Mouse (Mus musculus) spleen, postnatal 10 days (tissue): ENCODE results near the gene Mfng.

Experiments used
- DNase-seq, 2 experiments: peaks; one replicate each; pipeline ENCODE4 v3.0.0; 2021 to 2022; ENCODE audit warnings: low spot score in 2 of 2

Mfng gene

DNA sequence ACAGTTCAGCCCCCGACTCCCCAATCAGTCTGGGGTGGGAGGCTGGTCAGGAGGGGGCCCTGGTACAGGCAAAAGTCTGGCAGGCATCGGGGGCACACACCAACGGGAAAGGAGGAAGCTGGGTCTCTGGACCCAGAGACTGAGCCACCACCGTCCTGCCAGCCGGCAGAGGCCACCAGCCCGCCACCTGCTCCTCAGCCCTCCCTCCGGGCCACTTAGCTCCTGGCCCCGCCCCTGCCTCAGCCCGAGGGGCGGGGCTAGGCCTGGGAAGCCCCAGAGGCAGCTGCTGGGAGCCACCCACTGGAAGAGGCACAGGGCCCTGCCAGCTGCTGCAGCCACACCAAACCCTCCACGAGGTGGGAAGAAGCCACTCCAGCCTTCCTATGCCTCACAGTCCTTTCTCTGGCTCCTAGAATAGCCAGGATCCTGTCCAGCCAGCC lies at the start of gene Mfng:
TSS of gene Mfng (minus strand) at position 186 of the 440 bp plus-strand sequence.
- peak; percentile 55 to 82 for DNase-seq

DNA sequence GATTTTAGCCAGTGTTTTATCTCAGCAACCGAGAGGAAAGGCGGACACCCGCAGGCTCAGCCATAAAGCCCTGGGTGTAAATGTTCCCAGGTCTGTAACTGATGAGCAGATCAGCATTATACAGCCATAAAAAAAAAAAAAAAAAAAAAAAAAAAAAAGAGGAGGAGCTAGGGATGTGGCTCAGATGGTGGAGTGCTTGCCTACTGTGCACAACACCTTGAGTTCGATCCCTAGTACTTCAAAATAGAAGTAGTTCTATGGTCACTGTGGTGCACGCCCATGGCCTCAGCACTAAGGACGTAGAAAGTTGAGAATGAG lies 42.8 kb upstream of the Mfng start:
- no peak for DNase-seq

DNA sequence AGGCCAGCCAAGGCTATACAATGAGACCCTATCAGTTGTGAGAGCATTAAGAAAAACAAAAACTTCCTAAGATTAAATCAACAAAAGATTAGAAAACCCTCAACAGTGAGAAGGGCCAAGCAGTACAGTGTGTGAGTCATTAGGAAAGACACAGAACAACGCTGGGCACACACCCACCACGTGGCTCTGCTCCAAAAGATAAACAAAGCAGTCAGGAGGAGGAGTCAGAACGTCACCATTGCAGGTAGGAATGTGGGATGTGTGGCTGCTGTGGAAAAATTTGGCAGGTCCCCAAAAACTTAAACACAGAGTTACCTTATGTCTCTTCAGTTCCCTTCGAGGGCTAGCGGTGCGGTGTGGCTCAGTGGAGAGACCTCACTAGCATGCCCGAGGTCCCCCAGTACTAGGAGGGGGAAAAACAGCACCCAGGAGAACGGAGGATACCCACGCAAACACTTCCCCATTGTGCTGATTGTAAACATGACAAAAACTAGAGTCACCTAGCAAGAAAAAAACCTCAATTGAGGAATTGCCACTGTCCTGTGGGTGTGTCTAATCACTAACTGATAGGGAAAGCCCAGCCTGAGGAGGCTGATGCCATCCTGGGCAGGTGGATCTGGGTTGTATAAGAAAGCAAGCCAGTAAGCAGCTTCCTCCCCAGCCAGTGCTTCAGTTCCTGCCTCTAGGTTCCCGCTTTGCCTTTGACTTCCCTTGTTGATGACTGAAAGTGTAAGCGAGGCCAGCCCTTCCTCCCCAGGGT lies 42.2 kb upstream of the Mfng start:
- DNase-seq, result no peak

DNA sequence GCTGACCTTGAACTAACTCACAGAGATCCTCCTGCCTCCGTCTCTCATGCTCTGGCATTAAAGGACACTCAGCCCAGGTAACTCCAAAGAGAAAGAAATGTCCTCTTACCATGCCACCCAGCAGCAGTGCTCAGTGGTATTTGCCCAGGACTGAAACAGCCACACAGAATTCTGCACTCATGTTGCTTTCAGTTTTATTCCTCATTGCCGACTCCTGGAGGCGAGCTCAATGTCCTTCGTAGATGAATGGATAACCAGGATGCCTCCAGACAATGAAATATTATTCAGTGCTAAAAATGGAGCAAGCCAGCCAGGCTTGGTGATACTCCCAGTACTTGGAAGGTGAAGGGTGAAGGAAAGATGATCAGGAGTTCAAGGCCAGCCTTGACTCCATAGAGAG lies 40.3 kb upstream of the Mfng start:
- no peak for DNase-seq

DNA sequence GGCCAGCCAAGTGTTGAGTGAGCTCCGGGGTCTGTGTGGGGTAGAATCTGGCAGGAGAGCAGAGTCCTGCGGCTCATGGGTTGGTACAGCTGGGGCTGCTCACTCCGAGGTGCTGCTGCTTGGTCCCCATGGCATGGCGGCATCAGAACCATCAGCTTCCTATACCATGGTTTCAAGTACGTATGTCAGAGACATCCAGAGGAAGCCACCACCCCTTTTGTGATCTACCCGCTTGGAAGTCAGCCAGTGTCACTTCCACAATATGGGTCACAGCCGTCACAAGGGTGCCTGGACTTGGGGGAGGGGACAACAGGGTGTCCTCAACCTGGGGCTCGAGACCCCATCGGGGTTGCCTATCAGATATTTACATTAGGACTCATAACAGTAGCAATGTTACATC lies 36.9 kb upstream of the Mfng start:
- DNase-seq, result no peak

DNA sequence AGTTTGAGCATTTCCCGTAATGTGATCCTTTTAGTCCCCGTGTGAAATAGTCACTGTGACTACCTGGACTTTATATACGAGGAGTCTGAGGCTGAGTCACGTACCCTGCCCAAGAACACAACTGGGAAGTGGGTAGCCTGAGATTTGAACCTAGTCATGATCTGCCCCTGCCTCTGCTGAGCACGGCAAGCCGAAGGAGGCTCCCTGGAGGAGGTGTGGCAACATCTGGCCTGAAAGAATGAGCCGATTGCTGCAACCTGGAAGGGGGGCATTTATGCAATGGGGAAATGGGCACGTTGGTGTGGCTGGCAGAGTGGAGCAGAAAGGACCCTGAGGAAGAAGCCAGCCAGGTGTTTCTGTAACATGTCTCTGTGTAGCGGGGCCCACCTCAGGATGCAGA lies 36.5 kb upstream of the Mfng start:
- DNase-seq, result no peak

DNA sequence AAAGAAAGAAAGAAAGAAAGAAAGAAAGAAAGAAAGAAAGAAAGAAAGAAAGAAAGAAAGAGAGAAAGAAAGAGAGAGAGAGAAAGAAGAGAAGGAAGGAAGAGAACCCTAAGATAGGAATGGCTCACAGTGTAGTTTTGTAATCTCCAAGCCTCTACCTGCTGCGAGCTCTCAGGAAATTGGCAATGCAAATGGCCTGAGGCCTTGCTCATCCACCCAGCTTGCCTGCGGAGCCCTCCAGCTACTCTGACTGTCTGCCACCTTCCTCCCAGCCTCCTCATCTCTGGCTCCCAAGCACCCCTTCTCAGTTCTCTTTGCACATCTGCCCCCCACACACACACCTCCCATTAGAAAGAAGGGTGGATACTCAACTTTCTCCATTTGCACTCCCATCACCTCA lies 35.7 kb upstream of the Mfng start:
- DNase-seq, result no peak

DNA sequence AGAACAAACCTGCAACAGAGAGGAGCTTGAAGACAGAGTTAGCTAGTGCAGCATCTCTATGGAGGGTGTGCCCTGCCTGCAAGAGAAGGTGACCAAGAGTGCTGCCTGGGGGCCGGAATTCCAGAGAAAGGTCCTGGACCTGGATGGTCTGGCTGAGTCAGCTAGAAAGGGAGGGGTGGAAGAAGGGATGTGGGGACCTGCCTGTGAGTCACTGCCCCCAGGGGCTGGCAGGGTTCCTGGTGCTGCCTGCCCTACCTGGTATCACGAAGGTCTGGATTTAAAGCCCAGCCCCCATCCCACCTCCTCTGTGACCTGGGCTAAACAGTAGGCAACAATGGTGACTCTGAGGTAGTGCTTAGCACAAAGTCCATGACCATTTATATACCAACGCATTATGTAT lies 33.9 kb upstream of the Mfng start:
- no peak for DNase-seq

DNA sequence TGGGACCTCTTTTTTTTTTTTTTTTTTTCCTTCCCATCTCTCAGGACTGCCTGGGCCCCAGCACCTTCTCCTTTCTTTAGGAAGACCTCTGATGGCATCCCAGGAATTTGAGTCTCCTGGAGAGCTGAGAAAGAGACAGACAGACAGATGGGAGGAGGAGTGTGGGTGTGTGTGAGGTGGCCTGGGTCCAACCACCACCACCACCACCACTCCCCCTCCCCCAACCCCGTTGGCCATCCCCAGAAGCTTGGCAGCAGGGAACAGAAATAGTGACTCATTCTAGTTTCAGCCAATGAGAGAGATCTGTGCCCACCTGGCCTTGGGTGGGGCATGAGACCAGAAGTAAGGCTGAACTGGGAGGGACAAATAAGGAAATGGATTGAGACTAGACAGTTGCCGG lies 33.3 kb upstream of the Mfng start:
- DNase-seq, result no peak

DNA sequence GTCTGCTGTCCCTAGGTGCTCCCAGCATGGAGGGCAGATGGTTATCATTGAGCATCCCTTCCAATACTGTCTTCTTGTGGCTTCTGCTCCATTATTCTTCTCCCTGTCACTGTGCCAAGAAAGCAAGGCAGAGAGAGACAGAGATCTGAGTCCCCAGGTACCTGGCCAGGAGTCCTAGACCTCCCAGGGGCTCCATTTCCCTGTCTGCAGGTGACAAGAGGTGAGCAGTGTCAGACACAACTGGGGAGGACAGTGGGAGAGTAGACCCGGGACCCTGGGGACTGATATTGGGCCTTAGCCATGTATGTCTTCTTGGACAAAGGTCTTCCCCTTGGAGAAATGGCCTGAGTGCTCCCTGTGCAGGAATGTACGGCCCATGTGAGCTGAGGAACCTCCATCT lies 32.1 kb upstream of the Mfng start:
- no peak for DNase-seq

DNA sequence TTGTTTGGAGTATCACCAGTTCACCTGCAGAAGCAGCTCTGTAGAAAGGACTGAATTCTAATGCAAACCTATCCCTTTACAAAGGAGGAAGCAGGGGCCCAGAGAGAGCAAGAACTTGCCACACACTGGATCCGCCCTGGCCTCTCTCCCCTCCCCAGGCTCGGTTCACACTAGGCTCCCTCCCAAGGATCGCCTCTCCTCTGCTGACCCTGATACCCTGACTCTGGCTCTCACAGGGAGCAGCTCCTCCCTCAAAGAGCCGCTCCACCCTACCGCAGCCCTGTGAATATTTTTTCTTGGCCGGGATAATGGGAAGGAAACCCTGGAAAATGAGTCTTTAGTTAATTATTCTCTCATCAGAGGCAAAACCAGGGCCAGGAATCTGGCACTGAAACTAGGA lies 31.1 kb upstream of the Mfng start:
- DNase-seq, result no peak

DNA sequence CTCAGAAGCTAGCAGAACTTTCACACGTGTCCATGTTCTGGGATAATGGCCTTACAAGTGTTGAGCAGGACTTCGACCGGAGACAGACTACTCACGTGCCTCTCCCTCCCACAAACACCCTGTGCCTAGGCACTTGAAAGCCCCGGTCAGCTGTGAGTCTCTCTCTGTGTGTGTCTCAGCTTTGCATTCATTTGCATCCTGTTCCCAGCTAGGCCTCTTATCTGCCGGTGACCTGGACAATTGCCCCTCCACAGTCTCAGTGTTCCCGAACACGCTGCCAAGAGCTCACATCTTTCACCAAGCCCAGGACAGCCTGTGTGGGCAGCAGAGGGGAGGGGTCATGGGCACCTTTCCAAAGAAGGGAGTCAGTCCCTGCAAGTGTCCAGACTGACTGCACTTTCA lies 30.2 kb upstream of the Mfng start:
- DNase-seq, result no peak

DNA sequence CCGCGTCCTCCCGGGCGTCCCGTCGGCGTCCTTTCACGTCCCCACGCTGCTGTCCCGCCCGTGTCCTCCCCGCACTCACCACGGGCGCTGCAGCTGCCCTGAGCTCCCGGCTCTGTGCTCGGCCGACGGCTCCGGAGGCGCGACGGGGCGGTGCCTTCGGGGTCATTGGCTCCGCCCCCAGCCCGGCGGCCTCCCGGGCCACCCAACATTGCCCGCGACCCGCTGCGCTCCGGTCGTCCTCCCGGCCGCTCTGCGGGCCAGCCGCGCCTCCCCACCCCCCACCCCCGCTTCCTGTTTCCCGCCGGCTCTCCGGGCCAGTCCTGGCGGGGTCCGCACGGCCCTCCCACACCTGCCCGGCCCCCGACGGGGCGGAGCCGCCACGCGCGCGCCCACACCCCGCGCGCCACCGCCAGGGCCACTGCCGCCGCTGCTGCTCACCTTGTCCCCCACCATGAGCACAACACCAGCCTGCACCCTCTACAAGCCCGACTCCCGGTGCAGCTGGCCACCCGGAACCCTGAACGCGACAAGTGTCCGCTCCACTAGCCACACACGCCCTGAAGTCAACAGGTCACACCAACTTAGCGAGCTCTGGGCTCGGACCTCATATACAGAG lies 29.6 kb upstream of the Mfng start, which contains the start of gene Card10:
TSS of gene Card10 (minus strand) at position 267 of the 616 bp plus-strand sequence.
- DNase-seq, result peak in 1 of 2 experiments; percentile 55

DNA sequence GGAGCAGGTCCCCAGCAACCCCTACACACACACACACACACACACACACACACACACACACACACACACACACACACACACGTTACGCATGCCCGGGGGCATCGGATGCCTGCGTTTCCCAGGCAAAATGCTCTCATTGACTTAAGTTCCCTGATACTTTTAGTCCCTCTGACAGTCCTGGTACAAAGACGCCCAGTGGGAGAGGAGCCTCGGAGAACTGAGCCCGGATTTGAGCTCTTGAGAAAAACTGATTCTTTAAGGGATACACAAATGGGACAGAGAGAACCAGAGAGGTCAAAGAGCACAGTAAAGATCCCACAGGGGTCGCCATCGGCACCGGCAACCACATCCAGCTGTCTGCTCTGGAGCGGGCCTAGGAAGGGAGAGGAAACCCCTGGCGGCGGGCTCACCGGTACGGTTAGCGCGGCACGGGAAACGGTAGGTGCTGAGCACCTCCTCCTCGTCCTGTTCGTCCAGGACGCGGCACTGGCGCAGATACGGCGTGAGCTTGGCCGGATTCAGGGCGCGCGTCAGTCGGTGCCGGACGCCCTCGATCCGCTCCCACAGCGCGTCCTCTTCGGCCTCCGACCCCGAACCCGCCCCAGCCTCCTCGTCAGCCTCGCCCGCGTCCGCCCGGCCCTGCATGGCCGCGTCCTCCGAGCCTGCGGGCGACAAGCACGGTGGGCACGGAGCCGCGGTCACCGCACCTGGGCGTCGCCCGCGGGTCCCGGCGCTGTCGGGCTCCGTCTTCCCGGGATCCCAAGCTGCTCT lies 28.9 kb upstream of the Mfng start:
- peak in 1 of 2 experiments; percentile 24 for DNase-seq

DNA sequence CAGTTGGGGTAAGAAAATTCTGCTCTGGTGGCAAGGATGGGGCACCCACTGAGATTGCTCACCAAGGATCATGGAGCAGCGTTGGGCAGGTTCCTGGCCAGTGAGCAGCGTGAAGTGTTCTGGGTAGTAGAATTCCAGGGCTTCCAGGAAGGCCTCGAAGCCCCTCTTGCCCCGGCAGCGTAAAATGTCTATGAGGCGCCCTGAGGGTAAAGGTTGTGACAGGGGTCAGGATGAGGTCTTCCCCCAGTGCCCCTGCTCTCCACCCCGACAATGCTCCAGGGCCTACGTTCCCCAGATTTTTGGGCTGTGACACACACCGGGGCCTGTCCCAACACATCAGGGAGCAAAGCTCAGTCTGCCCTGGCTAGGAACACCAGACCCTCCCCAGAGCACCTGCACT lies 28.3 kb upstream of the Mfng start:
- no peak for DNase-seq

DNA sequence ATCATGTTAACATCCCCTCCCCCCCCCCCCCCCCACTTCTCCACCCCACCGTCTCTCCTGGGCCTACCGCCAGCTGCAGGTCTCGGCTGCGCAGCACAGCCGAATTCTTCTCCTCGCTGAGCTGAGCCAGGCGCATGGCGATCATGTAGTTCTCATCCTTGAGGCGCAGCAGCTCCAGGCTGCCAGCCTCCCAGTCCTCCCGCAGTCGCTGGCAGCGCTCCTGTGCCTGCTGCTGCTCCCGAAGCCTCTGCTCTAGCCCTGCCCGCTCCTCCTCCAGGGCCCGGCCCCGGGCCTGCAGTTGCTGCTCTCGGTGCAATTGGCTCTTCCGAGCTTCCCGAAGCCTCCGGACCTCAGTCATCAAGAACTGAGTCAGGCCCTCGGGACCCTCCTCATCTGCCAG lies 25.8 kb upstream of the Mfng start:
- DNase-seq, result no peak

DNA sequence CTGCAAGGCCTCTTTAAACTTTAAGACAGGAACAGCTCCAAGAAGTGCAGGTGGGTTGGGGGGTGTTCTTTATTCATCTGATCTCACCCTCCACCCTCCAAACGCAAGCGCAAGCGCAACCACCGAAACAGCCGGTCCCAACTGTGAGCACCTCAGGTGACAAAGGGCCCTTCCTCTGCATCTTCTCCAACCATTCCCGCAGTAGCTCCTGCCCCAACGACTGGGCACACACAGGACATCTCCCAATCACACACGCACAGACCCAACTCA lies 23.7 kb upstream of the Mfng start:
- DNase-seq, result no peak

DNA sequence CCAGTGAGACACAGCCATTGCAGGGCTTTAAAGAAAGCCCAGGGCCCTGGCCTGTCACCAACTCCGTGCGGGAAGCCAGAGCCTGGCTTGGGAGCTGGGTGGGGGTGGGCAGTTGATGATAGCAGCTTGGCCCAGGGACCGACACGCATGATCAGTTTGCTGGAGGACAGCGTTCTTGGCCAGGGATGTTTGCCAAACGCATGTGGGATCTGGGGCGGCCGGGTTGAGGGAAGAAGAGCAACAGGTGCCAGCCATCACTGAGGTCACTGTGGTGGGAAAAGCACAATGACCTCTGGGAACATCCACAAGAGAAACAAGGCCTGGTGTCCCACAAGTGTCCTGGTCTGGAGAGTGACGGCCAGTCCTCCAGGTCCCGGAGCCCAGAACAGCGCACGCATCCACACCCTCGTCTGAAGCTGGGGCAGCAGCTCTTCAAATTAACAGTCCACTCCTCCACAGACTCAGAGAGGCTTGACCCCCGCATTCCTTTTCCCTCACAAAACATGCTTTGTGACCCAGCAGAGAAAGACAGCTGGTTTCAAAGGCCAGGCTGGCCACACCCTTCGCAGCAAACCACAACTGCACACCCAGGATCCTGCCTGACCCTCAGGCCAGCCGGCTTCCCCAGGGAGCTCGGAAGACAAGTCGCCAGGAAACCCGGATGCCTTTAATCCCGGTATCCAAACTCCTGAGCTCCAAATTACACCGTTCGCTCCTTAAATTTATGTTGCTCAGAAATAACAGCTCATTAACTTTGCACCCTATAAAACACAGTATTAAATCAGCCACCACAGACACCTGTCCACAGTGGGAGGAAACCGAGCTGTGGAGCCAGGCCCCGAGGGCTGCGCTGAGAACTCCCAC lies 23.2 kb upstream of the Mfng start:
- no peak for DNase-seq

DNA sequence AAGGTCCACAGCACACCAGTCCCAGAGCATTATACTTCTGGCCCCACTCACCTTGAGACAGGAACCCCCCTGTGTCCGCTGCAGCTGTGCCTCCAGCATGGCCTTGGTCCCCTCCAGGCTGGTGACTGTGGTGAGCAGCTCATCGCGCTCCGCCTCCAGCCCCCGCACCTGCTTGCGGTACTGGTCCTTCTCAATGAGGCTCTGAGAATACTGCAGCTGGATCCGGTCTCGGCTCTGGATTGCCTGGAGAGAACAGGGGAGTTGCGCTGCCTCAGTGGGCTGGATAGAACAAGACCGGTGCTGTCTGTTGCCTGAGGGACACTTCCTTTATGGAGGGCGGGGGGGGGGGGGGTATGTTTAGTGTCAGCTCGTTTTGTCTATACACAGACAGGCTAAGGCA lies 17.7 kb upstream of the Mfng start:
- DNase-seq, result no peak

DNA sequence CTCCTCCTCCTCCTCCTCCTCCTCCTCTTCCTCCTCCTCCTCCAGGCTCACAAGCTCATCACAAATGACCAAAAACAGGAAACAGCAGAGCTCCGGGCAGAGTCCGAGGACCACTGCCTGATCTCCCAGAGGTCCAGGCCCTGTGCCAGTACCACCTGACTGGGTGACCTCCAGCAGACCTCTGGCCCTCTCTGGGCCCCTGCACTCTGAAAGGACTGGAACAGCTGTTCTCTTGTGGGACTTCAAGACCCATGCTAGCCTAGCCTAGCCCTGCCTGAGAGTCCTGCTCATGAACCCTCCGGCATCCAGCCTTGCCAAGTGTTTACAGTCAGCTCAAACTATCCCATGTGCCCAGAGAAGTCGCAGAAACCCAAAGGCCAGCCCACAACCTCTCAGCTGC lies 17.2 kb upstream of the Mfng start:
- DNase-seq, result no peak

DNA sequence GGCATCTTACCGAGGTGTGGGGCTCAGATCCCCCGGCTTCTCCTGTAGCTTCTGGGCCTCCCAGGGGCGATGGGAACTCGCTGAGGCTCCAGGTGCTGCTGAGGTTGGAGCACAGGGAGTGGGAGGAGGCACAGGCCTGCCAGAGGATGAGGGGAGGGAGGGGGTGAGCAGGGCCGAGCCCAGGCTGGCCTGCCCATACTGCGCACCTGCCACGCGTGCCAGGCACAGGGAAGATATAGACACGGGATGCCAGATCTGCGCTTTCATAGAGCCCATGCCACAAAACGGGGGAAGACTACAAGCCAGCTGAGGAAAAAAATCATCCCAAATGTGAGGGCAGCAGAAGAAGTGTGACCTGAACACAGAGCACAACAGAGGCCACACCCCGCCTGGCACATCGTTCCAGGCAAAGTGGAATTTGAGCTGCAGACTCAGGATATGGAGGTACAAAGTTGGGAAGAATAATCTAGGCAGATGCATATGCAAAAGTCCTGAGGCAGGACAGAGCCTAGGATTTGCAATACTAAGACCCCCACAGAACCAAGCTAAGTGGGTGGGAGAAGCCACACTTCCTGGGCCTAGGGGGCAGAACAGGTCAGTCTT lies 16.5 kb upstream of the Mfng start:
- no peak for DNase-seq

DNA sequence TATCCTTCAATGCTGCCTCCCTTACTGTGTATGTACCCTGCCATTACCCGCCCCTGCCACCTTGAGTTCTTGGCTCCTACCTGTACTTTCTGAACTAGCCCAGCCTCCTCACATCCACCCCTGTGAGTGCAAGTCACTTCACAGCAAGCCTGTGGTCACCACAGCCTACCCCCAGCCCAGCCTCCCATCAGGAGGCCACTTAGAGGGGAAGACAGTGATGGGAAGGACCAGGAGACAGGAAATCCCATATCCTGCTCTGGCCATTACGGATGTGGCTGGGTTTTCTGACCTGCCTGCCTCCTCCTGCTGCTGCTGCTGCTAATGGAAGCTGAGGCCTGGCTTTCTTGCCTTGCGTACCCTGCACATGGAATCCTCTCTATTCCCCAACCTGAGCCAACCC lies 14.8 kb upstream of the Mfng start:
- no peak for DNase-seq
